Mouse (Mus musculus): ENCODE data around the gene Tmem267. TPM values are rescaled to one million over a fixed set of nuclear protein-coding genes. Genes with fewer than 3 reads are reported as not detected.
"Not testable (repeated sequence)": the region's sequence is repeated elsewhere in the genome, so short reads cannot be mapped to it uniquely, and the experiment has no call there.

The Tmem267 gene
- polyA plus RNA-seq, 1 experiment from 2014 or later = 1.3 TPM

DNA sequence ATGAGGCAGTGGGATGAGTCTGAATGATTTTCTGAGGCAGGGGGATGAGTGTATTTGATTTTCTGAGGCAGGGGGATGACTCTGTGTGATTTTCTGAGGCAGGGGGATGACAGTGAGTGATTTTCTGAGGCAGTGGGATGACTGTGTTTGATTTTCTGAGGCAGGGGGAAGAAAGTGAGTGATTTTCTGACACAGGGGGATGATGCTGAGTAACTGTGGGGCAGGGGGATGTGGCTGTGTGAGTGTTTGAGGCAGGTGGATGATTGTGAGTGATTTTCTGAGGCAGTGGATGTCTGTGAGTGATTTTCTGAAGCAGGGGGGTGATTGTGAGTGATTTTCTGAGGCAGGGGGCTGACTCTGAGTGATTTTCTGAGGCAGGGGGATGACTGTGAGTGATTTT is 112.3 kb downstream of the Tmem267 start:
- H3K4me1 ChIP-seq (ENCODE audit: control insufficient read depth, insufficient read depth, low read length); H3K27ac ChIP-seq (replicated peaks; ENCODE audit: low read depth, low read length); ATAC-seq (ENCODE audit: insufficient number of reproducible peaks, low FRiP score, low TSS enrichment, low read depth); H3K36me3 ChIP-seq (ENCODE audit: control insufficient read depth, insufficient read depth, low read length); H3K27me3 ChIP-seq (ENCODE audit: control insufficient read depth, insufficient read depth, low read length); H3K4me2 ChIP-seq (ENCODE audit: low read depth, severe bottlenecking); H3K4me3 ChIP-seq (ENCODE audit: low read depth, low read length); H3K9ac ChIP-seq (ENCODE audit: low read length): not testable (repeated sequence)
- peaks cover 19% of the 10 kb centered on the region for H3K9me3 ChIP-seq (ENCODE audit: control insufficient read depth, low read length)
- DNase-seq (ENCODE audit: low spot score) = peak; percentile 85

GRCm38 (mm10) chr13:119602688-119603331 is 115.0 kb downstream of the Tmem267 start:
- not testable (repeated sequence) for H3K4me2 ChIP-seq (ENCODE audit: low read depth, severe bottlenecking); H3K9ac ChIP-seq (ENCODE audit: low read length); ATAC-seq (ENCODE audit: insufficient number of reproducible peaks, low FRiP score, low TSS enrichment, low read depth); H3K36me3 ChIP-seq (ENCODE audit: control insufficient read depth, insufficient read depth, low read length); H3K4me1 ChIP-seq (ENCODE audit: control insufficient read depth, insufficient read depth, low read length); H3K27ac ChIP-seq (replicated peaks; ENCODE audit: low read depth, low read length); H3K4me3 ChIP-seq (ENCODE audit: low read depth, low read length); H3K27me3 ChIP-seq (ENCODE audit: control insufficient read depth, insufficient read depth, low read length); H3K9me3 ChIP-seq (ENCODE audit: control insufficient read depth, low read length)
- WGBS = 41% methylated on average over 12 of the region's 13 CpGs
- DNase-seq (ENCODE audit: low spot score) = peak; percentile 63

DNA sequence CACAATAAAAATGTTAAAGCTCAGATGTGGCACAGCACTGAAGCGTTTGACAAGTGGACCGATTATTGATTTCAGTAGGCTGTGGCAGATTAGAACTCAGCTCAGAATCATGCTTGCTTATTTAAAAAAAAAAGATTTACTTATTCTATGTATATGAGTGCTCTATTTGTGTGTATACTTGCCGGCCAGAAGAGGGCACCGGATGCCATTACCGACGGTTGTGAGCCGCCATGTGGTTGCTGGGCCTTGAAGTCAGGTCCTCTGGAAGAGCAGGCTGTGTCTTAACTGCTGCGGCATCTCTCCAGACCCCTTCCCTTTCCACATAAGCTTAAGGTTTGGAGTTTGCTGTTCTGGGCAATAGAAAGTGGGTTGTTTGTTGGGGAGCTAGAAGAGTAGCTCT is 116.1 kb downstream of the Tmem267 start:
- not testable (repeated sequence) for H3K4me2 ChIP-seq (ENCODE audit: low read depth, severe bottlenecking); H3K9me3 ChIP-seq (ENCODE audit: control insufficient read depth, low read length); H3K9ac ChIP-seq (ENCODE audit: low read length); H3K27ac ChIP-seq (replicated peaks; ENCODE audit: low read depth, low read length); H3K27me3 ChIP-seq (ENCODE audit: control insufficient read depth, insufficient read depth, low read length); H3K36me3 ChIP-seq (ENCODE audit: control insufficient read depth, insufficient read depth, low read length); H3K4me3 ChIP-seq (ENCODE audit: low read depth, low read length); H3K4me1 ChIP-seq (ENCODE audit: control insufficient read depth, insufficient read depth, low read length)
- peak; percentile 39 for DNase-seq (ENCODE audit: low spot score)
- WGBS = 94% methylated on average over 6 of the region's 8 CpGs
- ATAC-seq (ENCODE audit: insufficient number of reproducible peaks, low FRiP score, low TSS enrichment, low read depth) = 0 out of 2 replicates have a peak, but pooled peaks have one; percentile 14

DNA sequence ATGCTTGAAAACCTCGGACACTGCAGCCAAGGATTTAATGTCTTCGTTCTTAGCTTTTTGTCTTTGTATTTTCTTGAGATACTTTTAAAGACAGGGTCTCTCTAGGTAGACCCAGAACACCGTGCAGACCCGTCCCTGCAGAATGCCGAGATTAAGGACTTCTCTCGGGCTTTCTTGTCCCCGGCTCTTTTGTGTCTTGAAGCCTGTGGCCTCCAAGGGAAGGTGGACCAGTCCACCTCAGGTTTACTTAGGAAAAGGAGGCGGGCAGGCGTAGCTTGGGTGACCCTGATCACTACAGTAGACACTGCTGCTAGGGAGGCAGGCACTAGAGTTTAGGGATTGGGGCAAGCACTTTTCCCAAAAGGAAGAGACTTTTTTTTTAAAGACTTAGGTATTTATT is 116.5 kb downstream of the Tmem267 start:
- not testable (repeated sequence) for H3K36me3 ChIP-seq (ENCODE audit: control insufficient read depth, insufficient read depth, low read length); DNase-seq (ENCODE audit: low spot score); H3K27ac ChIP-seq (replicated peaks; ENCODE audit: low read depth, low read length); H3K9me3 ChIP-seq (ENCODE audit: control insufficient read depth, low read length); H3K4me1 ChIP-seq (ENCODE audit: control insufficient read depth, insufficient read depth, low read length); H3K4me2 ChIP-seq (ENCODE audit: low read depth, severe bottlenecking); H3K4me3 ChIP-seq (ENCODE audit: low read depth, low read length); H3K9ac ChIP-seq (ENCODE audit: low read length); H3K27me3 ChIP-seq (ENCODE audit: control insufficient read depth, insufficient read depth, low read length)
- peak; percentile 16; the same call in 1 of the 2 replicates for ATAC-seq (ENCODE audit: insufficient number of reproducible peaks, low FRiP score, low TSS enrichment, low read depth)
- 93% methylated on average over 7 of the region's 9 CpGs for WGBS

DNA sequence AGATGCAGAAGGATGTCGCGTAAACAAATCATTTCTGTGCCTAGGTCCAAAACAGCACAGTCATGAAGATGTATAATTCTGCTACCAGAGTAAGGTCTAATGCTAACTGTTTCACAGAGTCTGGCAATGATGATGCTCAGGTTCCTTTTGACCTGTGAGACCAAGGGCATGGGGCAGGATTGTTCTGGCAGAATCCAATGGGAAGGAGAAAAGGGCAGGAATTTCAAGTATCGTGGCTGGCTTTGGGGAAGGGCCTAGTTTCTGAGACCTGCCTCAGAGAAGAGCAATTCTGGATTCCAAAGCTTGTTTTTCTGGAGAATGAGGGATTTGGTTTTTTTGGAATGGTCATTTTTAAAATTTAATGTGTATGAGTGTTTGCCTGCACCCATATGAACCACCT is 131.0 kb downstream of the Tmem267 start:
- Histone ChIP-seq H3K27ac (replicated peaks; ENCODE audit: low read depth, low read length) (no peak overlapping the region), H3K4me2 (ENCODE audit: low read depth, severe bottlenecking) (no peak overlapping the region), H3K9ac (ENCODE audit: low read length) (no peak overlapping the region), H3K4me1 (ENCODE audit: control insufficient read depth, insufficient read depth, low read length) (no peaks in the 10 kb centered on the region), H3K36me3 (ENCODE audit: control insufficient read depth, insufficient read depth, low read length) (no peaks in the 10 kb centered on the region), H3K9me3 (ENCODE audit: control insufficient read depth, low read length) (no peaks in the 10 kb centered on the region; the same call in 1 of the 2 replicates), H3K27me3 (ENCODE audit: control insufficient read depth, insufficient read depth, low read length) (no peaks in the 10 kb centered on the region), H3K4me3 (ENCODE audit: low read depth, low read length) (no peak overlapping the region)
- WGBS = 94% methylated on average over 3 of the region's 3 CpGs
- no peak for DNase-seq (ENCODE audit: low spot score)
- ATAC-seq (ENCODE audit: insufficient number of reproducible peaks, low FRiP score, low TSS enrichment, low read depth) = no peak

DNA sequence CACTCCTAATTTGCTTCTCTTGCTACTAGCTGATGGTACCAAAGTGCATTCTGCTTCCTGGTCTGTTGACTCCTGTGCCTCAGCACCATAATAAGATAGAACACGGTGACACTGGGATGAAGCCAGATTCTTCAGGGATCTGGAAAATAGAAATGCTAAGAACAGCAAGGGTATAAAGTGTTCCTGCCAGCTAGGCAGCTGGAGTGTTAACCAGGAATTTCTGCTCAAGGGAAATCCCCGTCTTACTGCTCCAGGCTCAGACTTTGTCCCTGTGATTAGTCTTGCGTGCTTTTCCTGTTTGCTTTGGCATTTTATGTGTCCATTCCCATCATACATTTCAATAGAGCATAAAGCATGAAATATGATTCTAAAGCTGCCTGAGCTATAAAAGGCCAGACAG is 131.9 kb downstream of the Tmem267 start:
- no peak overlapping the region for H3K4me3 ChIP-seq (ENCODE audit: low read depth, low read length)
- WGBS = 83% methylated on average over 3 of the region's 3 CpGs
- H3K27ac ChIP-seq (replicated peaks; ENCODE audit: low read depth, low read length) = no peak overlapping the region
- DNase-seq (ENCODE audit: low spot score) (no peak), ATAC-seq (ENCODE audit: insufficient number of reproducible peaks, low FRiP score, low TSS enrichment, low read depth) (no peak)
- H3K4me2 ChIP-seq (ENCODE audit: low read depth, severe bottlenecking) = no peak overlapping the region
- no peaks in the 10 kb centered on the region for H3K36me3 ChIP-seq (ENCODE audit: control insufficient read depth, insufficient read depth, low read length)
- H3K9ac ChIP-seq (ENCODE audit: low read length) = no peak overlapping the region
- H3K4me1 ChIP-seq (ENCODE audit: control insufficient read depth, insufficient read depth, low read length) = no peaks in the 10 kb centered on the region
- no peaks in the 10 kb centered on the region; the same call in 1 of the 2 replicates for H3K9me3 ChIP-seq (ENCODE audit: control insufficient read depth, low read length)
- H3K27me3 ChIP-seq (ENCODE audit: control insufficient read depth, insufficient read depth, low read length) = no peaks in the 10 kb centered on the region

DNA sequence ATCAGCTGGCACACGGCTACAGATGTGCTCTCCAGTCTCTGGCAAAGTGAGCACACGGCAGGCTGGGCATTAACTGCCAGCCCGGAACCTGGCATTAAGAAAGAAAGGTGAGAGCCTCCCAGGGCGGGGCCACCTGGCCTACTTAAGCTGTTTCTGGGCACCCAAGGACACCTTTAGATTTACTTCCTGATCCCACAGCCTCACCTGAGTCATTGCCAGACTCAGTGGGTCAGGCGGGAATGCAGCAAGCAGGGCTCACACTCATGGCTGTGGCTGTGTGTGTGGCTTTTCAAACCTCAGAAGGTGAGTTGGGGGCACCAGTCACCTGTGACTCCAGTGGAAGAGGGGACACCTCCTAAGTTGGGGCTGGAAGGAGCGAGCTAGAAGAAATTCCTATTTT is 135.8 kb downstream of the Tmem267 start, which contains the start of gene Ccl28:
TSS of gene Ccl28 (plus strand) at position 186 of the 400 bp plus-strand sequence.
- WGBS = 86% methylated on average over 6 of the region's 6 CpGs
- DNase-seq (ENCODE audit: low spot score) (no peak), ATAC-seq (ENCODE audit: insufficient number of reproducible peaks, low FRiP score, low TSS enrichment, low read depth) (no peak)
- Histone ChIP-seq H3K36me3 (ENCODE audit: control insufficient read depth, insufficient read depth, low read length) (no peaks in the 10 kb centered on the region), H3K9me3 (ENCODE audit: control insufficient read depth, low read length) (no peaks in the 10 kb centered on the region; the same call in 1 of the 2 replicates), H3K4me2 (ENCODE audit: low read depth, severe bottlenecking) (no peak within 1 kb of the TSS), H3K9ac (ENCODE audit: low read length) (no peak within 1 kb of the TSS), H3K27ac (replicated peaks; ENCODE audit: low read depth, low read length) (no peak within 1 kb of the TSS), H3K4me1 (ENCODE audit: control insufficient read depth, insufficient read depth, low read length) (no peaks in the 10 kb centered on the region), H3K27me3 (ENCODE audit: control insufficient read depth, insufficient read depth, low read length) (no peaks in the 10 kb centered on the region), H3K4me3 (ENCODE audit: low read depth, low read length) (no peak within 1 kb of the TSS)

GRCm38 (mm10) chr13:119625952-119626351 is 138.1 kb downstream of the Tmem267 start:
- H3K36me3 ChIP-seq (ENCODE audit: control insufficient read depth, insufficient read depth, low read length); H3K4me3 ChIP-seq (ENCODE audit: low read depth, low read length); H3K4me1 ChIP-seq (ENCODE audit: control insufficient read depth, insufficient read depth, low read length); H3K9ac ChIP-seq (ENCODE audit: low read length); H3K27ac ChIP-seq (replicated peaks; ENCODE audit: low read depth, low read length); H3K9me3 ChIP-seq (ENCODE audit: control insufficient read depth, low read length); DNase-seq (ENCODE audit: low spot score); H3K4me2 ChIP-seq (ENCODE audit: low read depth, severe bottlenecking); H3K27me3 ChIP-seq (ENCODE audit: control insufficient read depth, insufficient read depth, low read length); ATAC-seq (ENCODE audit: insufficient number of reproducible peaks, low FRiP score, low TSS enrichment, low read depth): not testable (repeated sequence)
- WGBS = 88% methylated on average over 5 of the region's 5 CpGs

Data from limb, embryonic 11.5 days (tissue).